Mouse (Mus musculus) layer of hippocampus, postnatal 25 days (tissue): ENCODE measurements around the gene Bbx. TPM values are rescaled to one million over a fixed set of nuclear protein-coding genes. Genes with fewer than 3 reads are reported as not detected.

Experiments used
- DNase-seq, 2 experiments: peaks; one replicate each; pipeline ENCODE4 v3.0.0; 2022; ENCODE audit warnings: mixed read lengths in 2 of 2, low spot score in 1 of 2; ENCODE audit errors: extremely low spot score in 1 of 2
- total RNA-seq, 2 experiments: library from RNA; stranded (reverse); gene quantifications; 2 replicates each; pipeline ENCODE4 v1.2.3; 2021

The Bbx gene
- total RNA-seq, 2 experiments from 2014 or later, result 20.9 to 21.3 TPM

DNA sequence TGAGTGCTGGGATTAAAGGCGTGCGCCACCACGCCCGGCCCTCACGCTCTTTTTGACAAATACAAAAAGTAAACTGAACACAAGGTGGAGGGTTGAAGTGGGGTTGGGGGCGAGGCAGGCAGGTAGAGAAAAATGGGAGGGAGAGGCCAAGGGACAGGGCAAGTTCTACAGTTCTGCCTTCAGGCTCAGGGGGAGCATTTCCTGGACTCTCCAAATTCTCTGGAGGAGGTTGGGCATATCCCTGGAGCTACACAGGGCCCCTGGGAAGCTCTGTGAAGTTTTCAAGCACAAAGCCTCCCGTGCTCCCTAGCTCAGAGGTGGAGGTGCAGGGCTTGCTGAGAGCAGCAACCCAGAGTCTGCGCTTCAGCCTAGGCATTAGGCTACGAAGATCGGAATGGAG is 249.6 kb downstream of the Bbx start:
- DNase-seq, result no peak

DNA sequence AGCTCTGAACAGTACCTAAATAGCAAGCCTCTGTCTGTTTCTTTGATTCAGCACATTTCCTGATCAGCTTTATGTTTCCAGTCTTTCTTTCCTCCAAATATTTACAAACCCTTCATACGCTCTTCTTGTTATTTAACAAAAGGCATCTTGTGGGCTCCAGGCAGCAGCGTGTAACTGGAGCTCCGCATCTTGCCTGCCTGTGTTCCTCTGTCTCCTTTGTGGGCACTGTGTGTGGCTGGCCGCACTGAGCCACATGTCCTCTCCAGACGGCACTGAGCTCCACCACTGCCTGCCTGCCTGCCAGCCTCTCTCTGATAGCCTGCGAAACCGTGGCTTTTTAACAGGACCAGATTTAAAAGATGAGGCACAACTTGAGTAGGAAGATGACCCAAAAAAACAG is 259.4 kb downstream of the Bbx start:
- no peak for DNase-seq

DNA sequence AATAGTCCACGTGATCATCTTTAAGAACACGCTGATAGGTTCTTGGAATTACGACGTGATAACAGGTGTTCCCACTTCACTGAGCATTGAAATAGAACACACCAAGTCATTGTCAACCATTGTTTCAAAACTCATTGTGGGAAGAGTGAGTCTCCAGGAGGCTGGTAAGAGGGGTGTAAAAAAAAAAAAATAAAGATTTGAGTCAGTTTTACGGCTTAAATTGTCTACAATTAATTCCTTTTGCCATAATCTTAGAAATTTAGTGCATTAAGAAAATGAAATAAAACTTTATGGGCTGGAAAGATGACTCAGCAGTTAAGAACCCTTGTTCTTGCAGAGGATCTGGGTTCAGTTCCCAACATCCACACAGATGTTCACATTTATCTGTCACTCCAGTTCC is 261.4 kb downstream of the Bbx start:
- DNase-seq, result no peak

DNA sequence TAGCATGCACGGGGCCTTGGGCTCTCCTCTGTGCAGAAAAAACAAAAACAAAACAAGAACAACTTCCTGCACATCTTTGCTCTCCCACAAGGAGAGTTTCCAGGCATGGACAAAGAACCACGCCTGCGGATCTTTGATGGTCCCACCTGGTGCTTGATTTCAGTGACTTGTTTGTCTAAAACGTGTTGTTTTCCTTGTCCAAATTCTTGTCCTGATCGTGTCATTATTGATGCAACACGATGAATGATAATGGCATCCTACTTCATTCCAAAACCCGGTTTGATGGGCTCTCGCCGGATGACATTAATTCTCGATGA is 264.2 kb downstream of the Bbx start:
- DNase-seq, result no peak

DNA sequence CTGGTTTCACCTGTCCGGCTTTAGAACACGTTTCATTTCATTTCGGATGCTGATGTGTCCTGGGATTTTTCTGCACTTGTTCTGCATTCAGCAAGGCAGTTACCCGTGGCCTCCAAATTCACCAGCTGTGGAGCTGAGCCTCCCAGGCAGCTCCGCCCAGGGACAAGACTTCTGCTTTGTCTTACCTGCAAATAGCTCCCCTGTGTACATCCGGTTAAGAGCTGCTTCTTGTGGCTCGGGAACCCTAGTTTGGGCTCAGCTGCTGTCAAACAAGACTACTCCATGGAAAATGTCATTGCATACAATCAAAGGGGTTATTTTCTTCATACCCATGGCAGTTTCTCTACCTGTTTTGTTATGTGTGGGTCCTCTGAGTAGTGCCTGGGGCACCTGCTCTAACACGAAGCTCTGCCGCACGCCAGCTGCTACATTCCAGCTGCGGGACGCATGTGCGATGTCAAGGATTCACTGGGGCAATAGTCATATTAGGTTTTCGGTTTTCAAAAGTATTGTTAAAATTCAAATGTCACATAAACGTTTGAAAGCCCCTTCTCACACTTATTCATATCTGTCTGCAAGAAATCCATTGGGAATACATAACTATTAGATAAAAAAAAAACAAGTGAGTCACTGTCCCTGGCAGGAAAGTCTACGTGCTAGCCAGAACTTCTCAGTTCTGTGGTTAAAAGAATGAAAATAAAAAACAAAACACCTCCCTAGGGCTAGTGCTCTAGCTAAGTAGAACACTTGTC is 264.8 kb downstream of the Bbx start:
- no peak for DNase-seq

DNA sequence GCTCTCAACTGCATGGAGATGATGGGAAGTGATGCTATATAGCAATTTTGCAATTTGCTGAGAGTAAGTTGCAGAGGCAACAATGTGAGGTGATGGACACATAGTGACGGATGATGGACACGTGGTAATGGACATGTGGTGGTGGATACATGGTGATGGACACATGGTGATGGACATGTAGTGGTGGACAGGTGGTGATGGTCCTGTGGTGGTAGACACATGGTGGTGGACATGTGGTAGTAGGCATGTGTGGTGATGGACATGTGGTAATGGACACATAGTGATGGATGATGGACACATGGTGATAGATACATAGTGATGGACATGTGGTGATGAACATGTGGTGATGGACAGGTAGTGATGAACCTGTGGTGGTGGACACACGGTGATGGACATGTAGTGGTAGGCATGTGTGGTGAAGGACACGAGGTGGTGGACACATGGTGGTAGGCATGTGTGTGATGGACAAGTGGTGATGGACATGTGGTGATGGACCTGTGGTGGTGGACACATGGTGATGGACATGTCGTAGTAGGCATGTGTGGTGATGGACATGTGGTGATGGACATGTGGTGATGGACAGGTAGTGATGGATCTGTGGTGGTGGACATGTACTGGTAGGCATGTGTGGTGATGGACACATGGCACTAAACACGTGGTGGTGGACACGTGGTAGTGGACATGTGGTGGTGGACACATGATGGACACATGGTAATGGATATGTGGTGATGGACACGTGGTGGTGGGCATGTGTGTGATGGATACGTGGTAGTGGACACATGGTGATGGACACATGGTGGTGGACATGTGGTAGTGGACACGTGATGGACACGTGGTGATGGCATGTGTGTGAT is 271.5 kb downstream of the Bbx start:
- DNase-seq, result no peak

DNA sequence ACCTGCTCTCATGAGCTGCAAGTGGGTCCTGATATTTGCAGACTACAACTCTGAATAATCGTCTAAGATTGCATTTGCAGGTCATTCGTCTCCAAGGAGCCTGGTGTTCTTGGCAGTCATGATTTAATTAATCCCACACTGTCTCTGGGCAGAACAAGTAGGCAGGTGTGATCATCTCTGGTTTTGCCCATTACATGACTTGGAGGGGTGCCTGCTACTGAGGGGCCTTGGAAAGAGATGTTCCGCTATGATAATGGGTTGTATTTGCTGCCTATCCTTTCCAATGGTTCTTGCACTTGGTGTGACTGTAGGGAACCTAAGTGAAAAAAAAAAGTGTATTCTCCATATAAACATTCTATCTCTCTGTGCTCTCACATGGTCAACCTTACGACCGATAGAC is 273.6 kb downstream of the Bbx start:
- DNase-seq, result no peak

DNA sequence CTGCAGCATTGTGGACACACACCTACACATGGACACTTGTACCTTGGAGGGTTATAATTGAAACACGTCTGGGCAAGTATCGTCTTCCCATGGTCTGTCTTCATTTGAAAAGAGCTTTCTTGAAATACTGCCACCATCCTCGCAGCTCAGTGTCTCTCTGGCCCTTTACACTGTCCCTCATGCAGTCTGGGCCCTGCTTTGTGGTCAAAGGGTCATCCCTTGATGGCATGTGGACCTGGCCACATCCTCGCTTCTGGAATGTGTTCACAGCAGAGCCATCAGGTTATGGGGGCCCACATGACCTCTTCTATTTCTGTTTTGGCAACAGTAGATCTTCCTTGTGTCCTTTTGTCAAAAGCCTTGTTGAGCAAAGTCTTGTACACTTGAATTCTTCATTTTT is 282.6 kb downstream of the Bbx start:
- no peak for DNase-seq

DNA sequence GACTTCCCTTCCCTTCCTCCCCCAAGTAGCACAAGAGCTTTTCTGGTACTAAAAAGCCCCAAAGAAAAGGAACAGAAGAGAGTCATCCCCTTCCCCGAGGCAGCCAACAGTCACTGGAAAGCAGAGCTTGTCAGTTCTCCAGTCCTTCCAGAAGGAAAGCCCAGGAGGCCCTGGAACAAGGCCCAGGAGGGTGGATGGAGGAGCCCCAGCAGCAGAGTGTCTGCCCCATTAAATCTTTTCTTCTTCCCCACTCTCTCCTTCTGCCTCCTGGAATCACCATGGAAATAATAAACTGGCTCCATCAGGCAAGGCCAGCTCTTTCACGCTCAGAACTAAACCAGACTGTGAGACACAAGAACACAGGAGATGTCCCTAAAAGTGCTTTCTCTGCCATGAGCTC is 284.3 kb downstream of the Bbx start:
- DNase-seq, result peak in 1 of 2 experiments; percentile 28

Other genes with a start within 250 kb of the Bbx start
- not detected for gene Ccdc54, start 158.8 kb upstream of the Bbx start, total RNA-seq